Mouse (Mus musculus) right cerebral cortex, postnatal 36 days (tissue): Measurements from ENCODE around the gene Cilp.

Experiments
- DNase-seq, 2 experiments: peaks; one replicate each; pipeline ENCODE4 v3.0.0; 2022; ENCODE audit warnings: low spot score in 2 of 2, mixed read lengths in 1 of 2

The Cilp gene

DNA sequence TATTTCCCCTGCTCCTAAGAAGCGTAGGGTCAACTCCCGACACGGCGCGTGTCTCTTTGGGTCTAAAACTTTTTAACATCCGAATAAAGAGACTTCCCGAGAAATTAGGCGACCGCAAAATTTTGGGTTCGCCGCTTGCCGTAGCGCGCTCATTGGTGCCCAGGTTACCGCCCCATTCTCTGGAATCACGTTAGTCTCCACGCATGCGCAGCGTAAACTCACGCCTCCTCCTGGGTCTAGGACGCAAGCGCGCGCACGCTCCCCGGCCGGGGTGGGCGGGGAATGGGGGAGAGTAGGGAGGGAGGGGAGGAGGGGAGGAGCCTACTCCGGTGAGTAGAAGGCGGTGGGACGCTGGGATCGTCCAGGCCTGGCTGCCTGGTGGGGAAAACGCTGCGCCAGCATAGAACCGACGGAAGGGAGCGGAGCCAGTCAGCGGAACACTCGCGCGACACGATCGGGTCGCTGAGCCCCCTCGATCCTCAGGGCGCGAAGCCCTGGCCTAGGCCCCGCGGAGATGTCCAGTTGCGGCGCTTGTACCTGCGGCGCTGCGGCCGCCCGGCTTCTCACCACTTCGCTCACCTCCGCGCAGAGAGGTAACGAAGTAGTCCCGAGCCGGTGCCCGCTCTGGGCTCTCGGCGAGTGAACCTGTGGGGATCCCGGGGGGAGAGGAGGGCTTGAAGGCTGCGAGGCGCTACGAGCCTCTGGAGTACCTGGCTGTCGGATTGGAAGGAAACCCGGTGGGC is 29.2 kb downstream of the Cilp start, which contains the start of gene Clpx:
Gene Clpx (plus strand): TSS at position 288 of the 743 bp plus-strand sequence.
- DNase-seq: peak; percentile 94 to 95

DNA sequence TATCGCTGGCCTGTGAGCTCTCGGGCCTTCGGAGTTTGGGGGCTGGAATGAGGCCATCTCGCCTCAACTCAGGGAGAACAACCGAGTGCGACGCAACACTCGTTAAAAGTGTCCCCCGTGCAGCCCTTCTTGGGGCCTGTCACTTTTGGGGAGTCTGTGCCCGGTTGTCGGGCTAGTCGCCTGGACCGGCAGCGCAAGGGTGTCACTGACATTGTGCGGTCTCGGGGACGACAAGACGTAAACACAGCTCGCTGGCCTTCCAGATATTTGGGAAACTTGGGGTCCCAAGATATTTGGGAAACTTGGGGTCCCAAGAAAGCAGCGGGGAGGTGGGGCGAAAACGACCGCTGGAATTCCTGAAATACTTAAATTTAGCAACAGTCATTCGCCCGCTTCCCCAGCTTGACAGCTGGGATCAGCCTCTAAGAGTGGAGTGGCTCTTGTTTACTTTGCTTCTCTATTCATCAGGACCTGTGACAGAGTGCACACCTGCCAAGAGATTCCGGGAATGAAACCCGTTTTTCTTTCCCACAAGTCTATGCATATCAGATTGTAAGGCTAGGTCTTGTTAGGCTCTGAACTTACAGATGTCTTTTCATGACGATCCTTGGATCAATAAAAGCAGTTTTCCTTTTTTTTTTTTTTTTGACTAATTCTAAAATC is 29.9 kb downstream of the Cilp start:
- DNase-seq: no peak

DNA sequence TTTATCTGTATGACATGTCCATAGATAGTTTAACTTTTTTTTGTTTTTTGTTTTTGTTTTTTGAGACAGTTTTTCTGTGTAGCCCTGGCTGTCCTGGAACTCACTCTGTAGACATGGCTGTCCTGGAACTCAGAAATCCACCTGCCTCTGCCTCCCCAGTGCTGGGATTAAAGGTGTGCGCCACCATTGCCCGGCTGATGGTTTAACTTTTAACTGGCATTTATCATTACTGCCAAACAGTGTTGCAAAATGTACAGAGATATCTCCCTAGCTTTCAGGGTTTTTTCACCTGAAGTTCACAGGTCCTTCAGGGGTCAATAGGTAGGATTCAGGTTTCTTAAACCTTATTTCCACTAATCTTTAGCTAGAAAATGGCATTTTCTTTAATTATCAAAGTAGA is 32.1 kb downstream of the Cilp start:
- DNase-seq: no peak

DNA sequence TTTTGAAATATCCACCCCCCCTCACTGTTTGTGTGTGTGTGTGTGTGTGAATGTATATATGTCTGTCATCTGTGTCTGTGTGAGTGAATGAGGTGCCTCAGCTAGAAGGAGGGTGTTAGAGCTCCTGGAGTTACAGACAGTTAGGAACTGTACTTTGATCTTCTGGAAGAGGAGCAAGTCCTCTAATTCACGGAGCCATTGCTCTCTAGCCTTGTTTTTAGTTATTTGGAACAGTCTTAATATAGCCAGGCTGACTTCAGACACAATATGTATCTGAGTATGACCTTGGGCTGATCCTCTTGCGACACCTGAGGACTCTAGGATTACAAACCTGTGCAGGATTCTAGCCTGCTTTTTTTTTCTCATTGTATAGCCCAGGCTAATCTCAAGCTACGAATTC is 33.8 kb downstream of the Cilp start:
- DNase-seq: no peak

DNA sequence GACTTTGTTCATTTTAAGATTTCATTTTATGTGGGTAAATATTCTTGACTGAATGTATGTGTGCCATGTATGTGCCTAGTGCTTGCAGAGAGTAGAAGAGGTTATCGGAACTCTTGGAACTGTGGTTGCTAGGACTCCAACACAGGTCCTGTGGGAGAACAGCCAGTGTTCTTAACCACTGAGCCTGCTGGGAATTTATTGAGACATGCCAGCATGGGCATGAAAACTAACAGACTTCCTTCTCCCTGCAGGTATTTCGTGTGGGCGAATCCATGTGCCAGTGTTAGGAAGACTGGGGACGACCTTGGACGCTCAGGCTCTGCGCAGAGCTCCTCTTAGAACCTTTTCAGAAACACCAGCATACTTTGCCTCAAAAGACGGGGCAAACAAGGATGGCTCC is 34.7 kb downstream of the Cilp start:
- DNase-seq: no peak

DNA sequence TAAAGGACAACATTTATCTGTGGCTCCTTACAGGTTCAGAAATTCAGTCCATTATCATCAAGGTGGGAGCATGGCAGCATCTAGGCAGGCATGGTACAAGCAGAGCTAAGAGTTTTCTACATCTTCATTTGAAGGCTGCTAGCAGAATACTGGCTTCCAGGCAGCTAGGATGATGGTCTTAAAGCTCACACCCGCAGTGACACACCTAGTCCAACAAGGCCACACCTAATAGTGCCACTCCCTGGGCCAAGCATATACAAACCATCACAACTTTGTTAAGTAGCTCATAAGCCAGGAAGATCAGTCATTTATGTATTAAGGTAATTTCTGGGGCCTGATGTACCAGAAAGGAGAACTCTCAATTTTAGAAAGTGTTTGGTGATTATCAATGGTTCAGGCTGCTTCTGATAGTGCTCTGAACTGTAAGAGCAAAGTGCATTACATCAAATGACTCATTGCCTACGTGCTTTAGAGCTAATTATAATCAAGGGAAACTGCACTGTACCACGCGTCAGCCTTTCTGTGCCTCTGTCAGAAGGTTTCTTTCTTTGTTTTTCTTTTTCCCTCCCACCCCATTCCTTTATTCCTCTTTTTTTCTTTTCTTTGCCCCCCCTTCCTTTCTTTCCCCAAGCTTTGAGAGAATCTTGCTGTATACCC is 37.5 kb downstream of the Cilp start:
- no peak for DNase-seq

DNA sequence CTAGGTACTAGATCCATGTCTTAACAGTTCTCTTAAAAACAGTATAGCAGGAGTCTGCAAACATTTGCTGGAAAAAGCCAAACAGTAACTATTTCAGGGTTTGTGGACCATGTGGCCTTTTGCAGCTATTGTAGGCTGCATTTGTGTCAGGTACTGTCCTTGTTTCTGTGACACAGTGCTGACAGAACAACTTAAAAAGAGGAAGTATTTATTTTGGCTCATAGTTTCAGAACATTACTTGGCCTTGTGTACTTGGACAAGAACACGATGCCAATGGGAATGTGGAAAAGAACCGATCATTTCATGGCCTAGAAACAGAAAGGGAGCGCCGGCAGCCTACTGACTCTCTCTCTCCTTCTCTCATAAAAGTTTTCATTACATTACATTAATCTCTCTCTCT is 38.6 kb downstream of the Cilp start:
- DNase-seq: no peak

DNA sequence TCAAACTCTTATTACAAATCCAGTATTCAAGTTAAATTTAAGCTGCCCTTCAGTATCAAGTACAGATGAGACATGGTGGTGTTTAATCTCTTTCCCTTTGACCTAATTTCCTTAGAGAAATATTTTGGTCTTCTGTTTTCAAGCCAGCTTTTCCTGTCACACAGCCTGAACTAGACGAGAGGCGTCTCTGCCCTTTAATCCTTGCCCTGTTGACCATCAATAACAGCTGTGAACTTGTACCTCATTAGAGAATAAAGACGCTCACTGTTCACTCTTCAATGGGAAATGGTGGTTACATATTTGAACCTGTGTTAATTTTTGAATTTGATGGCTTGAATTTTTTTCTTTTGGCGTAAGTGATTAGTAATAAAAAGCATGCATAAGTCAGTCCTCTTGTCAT is 39.3 kb downstream of the Cilp start:
- DNase-seq: no peak

DNA sequence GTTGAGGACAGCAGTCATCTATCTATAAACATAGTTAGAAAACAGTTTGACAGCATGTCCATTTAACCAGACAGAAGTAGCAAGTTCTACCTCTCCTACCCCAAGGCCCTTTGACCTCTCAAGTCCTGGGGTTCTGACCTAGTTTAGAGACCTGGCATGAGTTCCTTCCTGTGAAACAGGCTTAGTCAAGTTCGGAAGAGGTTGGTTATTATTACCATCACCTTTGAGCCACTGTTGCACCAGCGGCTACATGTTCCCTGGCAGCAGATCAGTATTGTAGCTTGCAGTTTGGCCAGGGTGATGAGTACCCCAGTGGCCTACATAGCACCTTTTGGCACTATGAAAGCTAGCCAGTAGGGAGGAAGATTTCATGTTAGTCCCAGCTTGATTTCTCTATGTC is 41.7 kb downstream of the Cilp start:
- no peak for DNase-seq

DNA sequence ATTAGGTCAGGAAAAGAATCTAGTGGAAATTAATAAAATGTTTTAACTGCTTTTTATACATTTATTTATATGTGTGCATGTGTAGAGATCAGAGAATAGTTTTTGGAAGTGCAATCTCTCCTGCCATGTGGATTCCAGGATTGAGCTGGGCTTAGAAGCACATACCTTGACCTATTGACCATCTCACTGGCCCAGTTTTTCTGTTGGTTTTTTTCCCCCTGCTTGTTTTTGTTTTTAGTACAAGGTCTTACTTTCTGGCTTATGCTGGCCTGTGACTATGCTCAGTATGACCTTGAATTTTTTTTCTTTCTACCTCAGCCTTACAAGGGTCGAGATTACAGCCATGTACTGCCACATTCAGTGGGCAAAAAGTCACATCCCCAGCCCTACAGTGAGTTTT is 43.0 kb downstream of the Cilp start:
- no peak for DNase-seq

DNA sequence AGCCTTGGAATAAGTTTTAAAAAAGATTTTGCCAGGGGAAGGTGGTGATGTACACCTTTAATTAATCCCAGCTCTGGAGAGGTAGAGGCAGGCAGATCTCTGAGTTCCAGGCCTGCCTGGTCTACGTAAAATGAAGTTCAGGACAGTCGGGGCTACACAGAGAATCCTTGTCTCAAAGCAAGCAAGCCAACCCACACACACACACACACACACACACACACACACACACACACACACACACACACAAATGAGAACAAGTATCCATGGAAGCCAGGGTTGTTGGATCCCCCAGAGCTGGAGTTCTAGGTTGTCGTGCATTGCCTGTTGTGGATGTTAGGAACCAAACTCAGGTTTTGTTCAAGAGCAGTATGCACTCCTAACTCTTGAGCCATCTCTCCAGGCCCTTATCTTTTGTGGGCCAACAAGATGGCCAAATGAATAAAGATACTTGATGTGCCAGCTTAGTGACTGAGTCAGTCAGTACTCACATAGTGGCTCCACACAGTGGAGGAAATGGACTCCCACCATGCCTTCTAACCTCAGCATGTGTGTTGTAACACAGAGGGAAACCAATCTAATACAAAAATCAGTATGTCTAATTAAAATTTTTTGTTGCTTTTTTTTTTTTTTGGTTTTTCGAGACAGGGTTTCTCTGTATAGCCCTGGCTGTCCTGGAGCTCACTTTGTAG is 47.8 kb downstream of the Cilp start:
- DNase-seq: no peak

DNA sequence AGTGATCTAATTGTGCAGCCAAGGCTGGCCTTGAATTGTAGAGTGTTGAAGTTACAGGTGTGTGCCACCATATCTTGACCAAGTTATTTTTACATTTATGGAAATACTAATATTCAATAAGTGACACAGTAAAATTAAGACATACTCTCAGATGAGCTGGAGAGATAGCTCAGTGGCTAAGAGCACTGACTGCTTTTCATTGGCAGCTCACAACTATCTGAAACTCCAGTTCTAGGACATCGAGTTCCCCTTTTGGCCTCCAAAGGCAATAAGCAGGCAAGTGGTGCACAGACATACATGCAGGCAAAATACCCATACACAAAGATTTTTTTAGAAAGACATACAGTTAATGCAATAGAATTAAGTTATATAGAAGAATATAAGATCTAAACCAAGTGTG is 48.9 kb downstream of the Cilp start:
- DNase-seq: no peak

DNA sequence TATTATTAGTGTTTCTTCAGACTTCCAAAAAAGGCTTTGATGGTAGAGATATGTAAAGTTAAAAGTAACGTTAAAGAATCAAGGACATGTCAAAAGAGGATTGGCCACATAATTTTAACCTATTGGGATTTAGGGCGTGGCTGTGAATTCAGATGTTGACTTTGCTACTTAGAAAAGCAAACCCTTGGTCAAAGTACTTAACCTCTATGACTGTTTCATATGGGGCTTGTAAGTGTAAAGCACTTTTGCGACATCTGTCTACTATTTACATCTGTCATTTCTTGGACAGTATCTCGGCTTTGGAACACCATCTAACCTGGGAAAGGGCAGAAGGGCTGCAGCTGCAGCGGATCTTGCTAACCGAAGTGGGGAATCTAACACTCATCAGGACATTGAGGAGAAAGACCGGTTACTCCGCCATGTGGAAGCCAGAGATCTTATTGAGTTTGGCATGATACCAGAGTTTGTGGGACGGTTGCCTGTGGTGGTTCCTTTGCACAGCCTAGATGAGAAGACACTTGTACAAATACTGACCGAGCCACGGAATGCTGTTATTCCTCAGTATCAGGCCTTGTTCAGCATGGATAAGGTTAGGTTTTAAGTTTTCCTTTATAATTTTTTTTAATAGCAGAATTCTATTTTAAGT is 57.4 kb downstream of the Cilp start:
- no peak for DNase-seq

DNA sequence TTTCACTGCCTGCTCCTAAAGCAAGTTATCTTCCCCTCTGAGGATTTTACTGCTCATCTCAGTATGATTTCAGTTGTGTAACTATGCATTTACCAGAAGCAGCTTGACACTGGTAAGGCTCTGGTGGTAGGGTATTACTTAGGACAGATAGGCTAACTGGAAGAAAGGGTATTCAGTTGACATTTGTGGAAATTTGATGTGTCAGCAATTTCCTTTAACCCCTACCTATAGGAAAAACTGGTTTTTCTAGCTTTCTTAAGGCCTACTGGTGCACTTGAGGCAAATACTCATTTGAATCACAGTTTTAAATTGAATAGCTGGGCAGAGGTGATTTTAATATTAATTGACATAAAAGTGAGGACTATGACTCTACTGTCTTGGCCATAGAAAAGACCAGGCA is 61.0 kb downstream of the Cilp start:
- DNase-seq: no peak

DNA sequence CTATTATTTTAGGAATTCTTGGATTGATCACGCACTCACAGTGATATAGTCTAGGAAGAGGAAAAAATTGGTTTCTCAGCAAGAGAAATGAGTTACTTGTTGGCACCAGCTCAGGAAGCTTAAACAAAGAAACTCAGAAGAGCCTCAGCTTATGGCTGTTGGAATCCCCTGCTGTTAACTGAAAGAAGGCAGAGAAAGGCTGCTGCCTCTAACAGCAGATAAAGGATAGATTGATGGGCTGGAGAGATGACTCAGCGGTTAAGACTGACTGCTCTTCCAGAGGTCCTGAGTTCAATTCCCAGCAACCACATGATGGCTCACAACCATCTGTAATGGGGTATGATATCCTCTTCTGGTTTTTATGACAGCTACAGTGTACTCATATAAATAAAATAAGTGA is 62.4 kb downstream of the Cilp start:
- DNase-seq: no peak
